Mouse (Mus musculus): ENCODE results near the gene Adgrf3. TPM values are rescaled to one million over a fixed set of nuclear protein-coding genes. Genes with fewer than 3 reads are reported as not detected.
"Not testable (repeated sequence)": the region's sequence is repeated elsewhere in the genome, so short reads cannot be mapped to it uniquely, and the experiment has no call there.

Adgrf3 gene
- total RNA-seq (2021): not detected

DNA sequence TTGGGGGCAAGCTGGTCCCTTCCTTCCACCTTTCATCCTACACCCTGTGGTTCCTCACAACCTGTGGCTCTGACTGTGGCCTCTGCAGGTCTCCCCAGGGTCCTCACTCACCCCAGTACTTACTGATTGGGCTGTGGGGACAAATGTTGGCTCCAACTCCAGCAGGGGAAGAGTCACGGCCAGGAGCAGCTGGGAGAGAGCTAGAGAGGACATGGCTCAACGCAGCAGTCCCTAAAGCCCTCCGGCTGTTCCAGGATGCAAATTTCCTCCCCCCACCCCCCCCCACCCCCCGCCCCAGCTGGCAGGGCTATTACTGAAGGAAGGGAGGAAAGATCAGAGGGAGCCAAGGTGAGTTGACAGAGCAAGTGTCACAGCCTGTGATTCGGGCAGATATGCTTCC lies at the start of gene Adgrf3:
TSS of gene Adgrf3 (minus strand) at position 230 of the 400 bp plus-strand sequence.
- intact Hi-C loops (cut with DNase I): loop anchor here (5.0 kb wide), 1 partner anchor 802 kb away; no protein-coding TSS in a partner anchor
- DNase-seq (ENCODE audit: extremely low spot score in 1 of 2, low spot score in 2 of 2): no peak

DNA sequence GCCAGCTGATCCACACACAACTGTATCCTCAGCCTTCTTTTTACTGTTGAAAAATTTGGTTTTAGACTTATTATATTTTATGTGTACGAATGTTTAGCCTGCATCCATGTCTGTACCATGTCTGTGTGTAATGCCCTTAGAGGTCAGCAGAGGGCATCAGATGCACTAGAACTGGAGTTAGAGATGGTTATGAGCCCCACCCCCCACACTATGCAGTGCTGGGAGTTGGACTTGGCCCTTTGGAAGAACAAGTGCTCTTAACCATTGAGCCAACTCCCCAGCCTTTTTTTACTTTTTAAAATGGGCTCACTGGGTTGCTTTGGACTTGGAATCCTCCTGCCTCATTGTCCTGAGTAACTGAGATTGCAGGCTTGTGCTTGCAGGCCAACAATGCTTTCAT lies 42.1 kb upstream of the Adgrf3 start:
- intact Hi-C loops (cut with DNase I): no loop called here
- DNase-seq (ENCODE audit: extremely low spot score in 1 of 2, low spot score in 2 of 2): no peak

DNA sequence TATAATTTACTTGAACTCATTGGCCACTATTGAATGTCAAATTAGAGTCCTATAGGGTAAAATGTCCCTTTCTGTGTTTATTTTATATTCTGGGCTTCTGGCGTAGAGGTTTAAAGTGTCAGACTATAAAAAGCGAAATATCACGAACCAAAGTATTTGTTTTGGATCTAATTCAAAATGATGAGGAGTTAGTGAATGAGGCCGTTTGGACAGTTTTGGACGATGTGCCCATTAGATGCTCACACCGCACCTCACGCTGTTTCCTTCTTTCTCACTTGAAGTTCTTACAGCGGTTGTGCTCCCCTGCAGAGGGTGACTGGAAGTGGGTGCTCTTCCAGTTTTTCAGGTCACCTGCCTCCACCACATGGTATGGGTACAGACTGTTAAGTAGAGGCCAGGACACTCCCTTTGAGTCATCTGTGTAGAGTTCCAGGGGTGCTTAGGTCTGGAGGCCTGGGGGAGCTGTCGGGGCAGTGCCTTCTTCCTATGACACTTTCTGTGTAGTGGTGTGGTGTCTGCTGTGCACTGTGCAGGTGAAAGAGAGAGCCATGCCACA lies 40.4 kb upstream of the Adgrf3 start:
- intact Hi-C loops (cut with DNase I): no loop called here
- no peak for DNase-seq (ENCODE audit: extremely low spot score in 1 of 2, low spot score in 2 of 2)

DNA sequence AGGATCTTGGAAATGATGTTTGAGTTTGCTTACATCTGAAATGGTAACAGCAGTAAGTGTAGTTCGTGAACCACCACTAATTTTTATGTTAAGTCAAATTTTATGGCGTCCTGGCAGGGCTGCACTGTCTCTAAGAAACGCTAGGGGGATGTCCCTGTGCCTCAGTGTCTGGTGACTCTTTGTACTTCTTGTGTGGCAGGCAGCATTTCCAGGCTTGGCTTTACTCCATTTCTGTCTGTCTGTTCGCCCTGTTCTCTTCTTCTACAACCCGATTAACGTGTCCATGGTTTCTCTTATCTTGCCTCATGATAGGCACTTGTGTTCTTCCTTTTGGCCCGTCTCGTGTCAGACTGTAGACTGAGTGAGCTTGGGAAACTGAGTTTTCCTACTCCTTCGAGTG lies 38.2 kb upstream of the Adgrf3 start:
- DNase-seq (ENCODE audit: extremely low spot score in 1 of 2, low spot score in 2 of 2): no peak
- intact Hi-C loops (cut with DNase I): no loop called here

DNA sequence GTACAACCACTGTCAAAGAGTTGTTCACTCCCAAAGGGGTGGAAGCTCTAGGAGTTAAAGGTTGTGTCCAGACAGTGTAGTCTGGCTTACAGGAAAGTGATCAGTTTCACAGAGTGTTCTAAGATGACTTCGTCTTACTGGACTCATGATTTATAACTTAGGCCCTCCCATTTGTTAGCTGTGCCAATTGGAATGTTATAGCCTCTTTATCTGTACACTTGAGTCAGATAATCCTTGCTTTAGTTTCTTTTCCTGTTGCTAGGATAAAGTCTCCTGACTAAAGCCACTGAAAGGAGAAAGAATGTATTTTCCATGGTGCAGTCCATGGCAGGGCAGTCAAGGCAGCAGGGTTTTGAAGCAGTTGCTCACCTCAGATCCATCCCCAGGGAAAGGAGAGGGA lies 36.9 kb upstream of the Adgrf3 start:
- intact Hi-C loops (cut with DNase I): no loop called here
- no peak for DNase-seq (ENCODE audit: extremely low spot score in 1 of 2, low spot score in 2 of 2)

DNA sequence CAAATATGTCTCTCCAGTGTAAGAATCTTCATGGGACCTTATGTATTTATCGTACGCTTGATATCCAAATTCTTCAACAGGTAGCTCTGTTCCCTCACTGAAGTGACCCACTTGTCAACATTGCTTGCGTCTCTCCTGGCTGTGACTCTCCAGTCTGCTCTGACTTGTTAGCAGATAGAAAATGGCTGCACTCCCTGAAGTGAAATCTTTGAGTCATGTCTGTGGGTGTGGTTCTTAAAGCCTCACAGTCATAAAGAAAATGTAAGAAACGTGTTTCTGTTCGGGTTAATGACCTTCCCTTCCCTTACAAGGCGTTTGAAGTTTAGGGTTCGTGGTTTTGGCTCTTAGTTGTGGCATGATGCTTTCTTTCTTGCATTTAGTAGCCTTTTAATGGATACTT lies 35.0 kb upstream of the Adgrf3 start:
- intact Hi-C loops (cut with DNase I): no loop called here
- no peak for DNase-seq (ENCODE audit: extremely low spot score in 1 of 2, low spot score in 2 of 2)

DNA sequence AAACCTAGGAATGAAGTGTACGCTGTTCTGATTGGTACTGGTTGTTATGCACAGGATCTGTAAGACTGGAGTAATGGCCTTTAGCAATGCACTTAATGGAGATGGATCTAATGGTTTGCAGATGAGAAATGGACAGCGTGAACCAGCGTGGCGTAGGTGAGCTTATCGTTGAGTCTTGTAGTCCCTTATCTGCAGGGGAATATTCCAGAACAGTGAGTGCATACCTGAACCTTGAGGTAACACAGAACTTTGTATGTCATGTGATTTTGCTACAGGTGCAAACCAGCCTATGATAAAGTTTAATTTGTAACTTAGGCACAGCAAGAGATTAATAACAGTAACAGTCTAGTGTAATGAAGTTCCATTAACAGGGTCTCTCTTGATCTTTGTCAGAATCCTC lies 33.0 kb upstream of the Adgrf3 start:
- intact Hi-C loops (cut with DNase I): no loop called here
- no peak for DNase-seq (ENCODE audit: extremely low spot score in 1 of 2, low spot score in 2 of 2)

DNA sequence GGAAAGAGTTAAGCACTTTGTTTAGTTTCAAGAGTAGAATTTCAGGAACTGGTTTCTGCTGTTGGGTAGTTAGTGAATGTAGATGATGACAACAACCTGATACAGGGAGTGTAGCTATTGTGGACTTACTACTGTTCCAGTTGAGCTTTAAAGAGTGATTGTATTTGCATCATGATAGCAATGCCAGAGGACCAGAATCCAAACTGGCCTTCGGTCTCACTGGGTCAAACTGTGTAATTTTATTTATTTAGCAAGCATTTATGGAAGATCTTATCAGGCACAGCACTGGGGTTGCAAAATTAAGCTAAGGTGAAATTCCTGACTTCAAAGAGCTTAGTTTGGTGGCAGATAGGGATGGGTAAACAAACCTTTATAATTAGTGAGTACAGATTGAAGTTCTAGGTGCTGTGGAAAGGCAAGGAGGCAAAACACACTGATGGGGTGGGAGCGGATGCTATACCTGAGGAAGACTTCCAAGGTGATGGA lies 30.2 kb upstream of the Adgrf3 start:
- intact Hi-C loops (cut with DNase I): no loop called here
- no peak for DNase-seq (ENCODE audit: extremely low spot score in 1 of 2, low spot score in 2 of 2)

DNA sequence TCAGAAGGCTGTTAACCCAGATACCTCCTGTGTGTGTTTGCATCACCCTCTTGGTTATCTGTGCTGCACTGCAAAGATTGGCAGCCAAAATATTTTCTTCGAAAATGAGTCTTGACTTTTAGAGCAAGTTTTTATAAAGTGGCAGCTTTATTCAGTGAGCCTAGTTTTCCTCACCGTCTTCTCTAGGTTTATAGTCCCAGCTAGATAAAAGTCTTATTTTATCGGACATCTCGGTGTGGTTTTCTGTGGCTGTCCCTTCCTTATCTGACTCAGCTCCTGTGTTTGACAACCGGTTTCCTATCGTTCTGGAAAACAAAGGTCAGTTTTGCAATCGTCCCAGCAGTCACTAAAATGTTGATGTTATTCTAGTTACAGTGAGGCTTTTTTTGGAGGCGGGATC lies 28.5 kb upstream of the Adgrf3 start:
- intact Hi-C loops (cut with DNase I): no loop called here
- DNase-seq (ENCODE audit: extremely low spot score in 1 of 2, low spot score in 2 of 2): no peak

DNA sequence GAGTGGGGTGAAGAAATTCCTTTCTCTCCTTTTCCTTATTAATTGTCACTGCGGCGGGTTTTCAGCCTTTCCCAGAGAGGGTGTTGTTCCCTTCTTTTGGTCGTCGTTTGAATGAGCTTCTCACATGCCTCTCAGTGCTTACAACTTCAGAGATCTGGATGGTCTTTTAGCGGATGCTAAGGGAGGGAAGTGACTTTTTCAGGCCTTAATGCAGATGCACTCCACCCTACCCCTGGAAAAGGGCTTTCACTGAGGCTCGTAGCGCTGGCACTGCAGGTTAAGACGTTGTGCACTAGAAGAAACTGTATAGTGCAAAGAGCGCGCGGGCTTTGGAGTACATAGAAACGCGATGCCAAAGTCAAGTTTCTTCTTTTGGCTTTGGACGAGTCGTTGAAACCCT lies 27.5 kb upstream of the Adgrf3 start:
- intact Hi-C loops (cut with DNase I): no loop called here

DNA sequence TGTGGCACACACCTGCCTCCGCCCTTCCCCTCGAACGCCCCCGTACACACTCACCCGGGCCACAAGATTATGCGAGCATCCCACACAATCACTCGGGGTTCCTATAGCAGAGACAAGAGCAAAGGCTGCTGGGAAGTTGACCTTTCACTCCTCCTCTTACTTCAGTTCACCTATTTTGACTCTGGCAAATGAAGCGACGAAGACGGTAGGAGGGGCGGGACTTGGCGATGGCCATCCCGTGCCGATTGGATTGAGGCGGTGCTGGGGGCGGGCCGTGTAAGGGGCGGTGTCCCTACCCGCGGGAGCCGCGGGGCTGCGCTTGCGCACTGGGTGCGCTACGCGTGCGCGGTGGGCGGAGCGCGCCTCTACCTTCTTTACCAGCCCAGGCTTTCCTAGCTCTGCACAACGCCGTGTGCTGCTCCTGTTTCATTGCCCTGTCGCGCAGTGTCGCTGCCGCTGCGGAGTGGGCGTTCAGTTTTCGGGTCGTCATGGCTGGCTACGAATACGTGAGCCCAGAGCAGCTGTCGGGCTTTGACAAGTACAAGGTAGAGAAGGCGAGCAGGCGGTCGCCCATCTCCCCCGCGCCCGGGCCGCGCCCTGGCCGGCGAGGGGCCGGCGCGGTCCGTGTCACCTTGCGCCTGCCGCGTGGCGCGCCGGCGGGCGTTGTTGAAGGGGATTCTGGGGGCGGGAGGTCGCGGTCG lies 26.9 kb upstream of the Adgrf3 start, which contains the start of gene Selenoi:
TSS of gene Selenoi (plus strand) at position 311 of the 701 bp plus-strand sequence.
- peak; percentile 98 to 99 for DNase-seq (ENCODE audit: extremely low spot score in 1 of 2, low spot score in 2 of 2)
- intact Hi-C loops (cut with DNase I): no loop called here

More for the DNA sequence above, 27.5 kb upstream of the Adgrf3 start:
- DNase-seq (ENCODE audit: extremely low spot score in 1 of 2, low spot score in 2 of 2): no peak

DNA sequence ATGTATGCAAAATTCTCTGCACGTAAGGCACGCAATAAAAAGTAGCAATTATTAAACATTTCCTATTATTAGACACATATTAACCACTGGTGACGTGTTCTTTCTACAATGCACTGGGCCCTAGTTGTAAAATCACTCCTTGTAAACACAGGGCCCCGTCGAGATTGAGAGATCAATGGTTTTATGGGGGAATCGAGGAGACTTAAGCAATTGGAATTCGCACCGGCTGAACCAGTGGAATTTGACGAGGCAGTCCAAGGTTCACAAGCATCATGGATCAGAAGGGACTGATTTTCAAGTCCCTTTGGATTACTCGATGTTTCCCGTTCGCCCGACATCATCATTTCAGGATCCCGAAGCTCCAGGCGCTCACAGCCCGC lies 26.4 kb upstream of the Adgrf3 start:
- intact Hi-C loops (cut with DNase I): no loop called here
- peak in 1 of 2 experiments; percentile 4 for DNase-seq (ENCODE audit: extremely low spot score in 1 of 2, low spot score in 2 of 2)

DNA sequence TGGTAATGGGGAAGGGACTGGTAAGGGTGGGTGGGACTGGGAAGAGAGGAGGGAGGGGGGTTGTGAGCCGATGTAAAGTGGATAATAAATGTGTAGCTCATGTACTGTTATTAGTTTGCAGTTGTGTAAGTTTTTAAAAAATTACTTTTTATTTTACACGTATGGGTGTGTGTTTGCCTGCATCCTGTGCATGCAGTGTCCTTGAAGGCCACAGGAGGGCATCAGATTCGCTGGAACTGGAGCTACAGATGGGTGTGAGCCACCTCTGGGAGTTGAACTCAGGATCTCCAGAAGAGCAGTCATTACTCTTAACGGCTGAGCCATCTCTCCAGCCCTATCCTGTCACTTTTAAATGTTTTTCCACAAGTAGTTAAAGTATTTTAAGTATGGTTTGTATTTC lies 25.4 kb upstream of the Adgrf3 start:
- peak in 1 of 2 experiments; percentile 15 for DNase-seq (ENCODE audit: extremely low spot score in 1 of 2, low spot score in 2 of 2)
- intact Hi-C loops (cut with DNase I): no loop called here

DNA sequence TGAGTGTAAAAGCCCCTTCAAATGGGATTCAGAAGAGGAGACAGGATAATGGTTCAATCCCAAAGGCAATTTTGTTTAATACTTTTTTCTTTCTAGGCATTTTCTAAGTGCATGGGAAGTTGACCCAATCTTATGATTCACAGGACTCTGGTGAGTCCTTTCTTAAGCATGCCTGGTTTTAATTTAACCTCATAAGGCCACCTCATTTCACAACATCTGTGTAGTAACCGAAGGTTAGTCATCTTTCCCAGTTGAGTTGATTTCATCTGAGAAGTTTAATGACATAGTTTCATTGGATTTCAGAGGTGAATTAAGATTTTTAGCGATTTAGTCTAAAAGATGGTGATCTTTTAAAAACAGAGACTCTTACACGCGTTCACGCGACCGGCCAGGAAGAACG lies 17.2 kb upstream of the Adgrf3 start:
- intact Hi-C loops (cut with DNase I): no loop called here
- no peak for DNase-seq (ENCODE audit: extremely low spot score in 1 of 2, low spot score in 2 of 2)

DNA sequence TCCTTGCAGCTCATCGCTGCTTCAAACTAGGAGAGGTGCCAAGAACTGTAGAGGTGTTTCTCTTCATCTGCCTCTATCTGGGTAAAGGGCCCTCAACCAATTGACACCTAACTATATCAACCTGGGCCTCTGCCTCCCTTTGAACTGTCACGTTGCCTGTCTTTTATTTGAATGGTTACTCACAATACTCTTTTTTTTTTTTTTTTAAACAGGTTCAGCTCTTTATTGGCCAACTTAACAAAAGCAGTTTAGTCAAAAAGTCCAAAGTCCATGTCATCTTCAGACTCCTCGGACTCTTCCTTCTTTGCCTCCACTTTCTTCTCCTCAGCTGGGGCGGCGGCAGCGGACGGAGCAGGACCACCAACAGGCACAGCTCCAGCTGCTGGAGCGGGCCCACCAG lies 15.1 kb upstream of the Adgrf3 start:
- intact Hi-C loops (cut with DNase I): no loop called here
- DNase-seq (ENCODE audit: extremely low spot score in 1 of 2, low spot score in 2 of 2): no peak

DNA sequence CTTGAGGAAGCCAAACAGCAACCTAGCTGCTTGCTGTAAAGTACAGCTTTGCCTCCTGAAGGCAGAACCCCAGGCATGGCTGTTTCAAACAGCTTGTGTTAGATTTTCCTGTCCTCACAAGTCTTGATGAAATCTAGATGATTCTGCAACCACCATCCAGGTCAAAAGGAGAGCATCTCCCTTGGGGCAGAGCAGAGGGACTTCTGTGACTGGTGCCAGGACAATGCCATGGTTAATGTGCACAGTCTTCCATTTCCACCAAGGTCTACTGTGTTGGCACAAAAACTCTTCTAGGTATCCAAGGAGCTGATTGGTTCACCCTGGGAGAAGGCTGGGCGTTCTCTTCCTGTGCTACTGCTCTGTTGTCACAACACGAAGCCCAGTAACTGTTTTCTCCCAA lies 14.2 kb upstream of the Adgrf3 start:
- no peak for DNase-seq (ENCODE audit: extremely low spot score in 1 of 2, low spot score in 2 of 2)
- intact Hi-C loops (cut with DNase I): loop anchor here (5.0 to 10.0 kb wide), 3 partner anchors 263 to 705 kb away; partner anchors contain the start of gene Khk

DNA sequence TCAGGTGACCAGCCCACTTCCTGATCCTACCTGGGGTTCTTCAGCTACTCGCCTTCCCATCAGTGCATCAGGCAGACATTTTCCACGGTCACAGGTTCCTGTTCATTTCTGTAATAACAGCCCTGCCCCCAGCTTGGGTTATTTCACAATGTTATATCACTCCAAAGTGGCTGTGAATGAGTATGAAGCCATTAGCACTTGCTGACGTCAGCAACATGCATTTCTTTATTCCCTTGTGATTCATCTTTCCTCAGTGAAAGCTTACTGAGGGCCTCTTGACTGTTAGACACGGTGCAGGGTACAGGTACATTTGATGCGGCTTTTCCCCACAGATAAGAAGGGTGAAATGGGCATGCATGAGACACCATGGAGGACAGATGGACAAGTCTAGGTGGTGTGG lies 10.4 kb upstream of the Adgrf3 start:
- DNase-seq (ENCODE audit: extremely low spot score in 1 of 2, low spot score in 2 of 2): no peak
- intact Hi-C loops (cut with DNase I): loop anchor here (5.0 to 10.0 kb wide), 3 partner anchors 266 to 709 kb away; partner anchors contain the start of gene Khk

DNA sequence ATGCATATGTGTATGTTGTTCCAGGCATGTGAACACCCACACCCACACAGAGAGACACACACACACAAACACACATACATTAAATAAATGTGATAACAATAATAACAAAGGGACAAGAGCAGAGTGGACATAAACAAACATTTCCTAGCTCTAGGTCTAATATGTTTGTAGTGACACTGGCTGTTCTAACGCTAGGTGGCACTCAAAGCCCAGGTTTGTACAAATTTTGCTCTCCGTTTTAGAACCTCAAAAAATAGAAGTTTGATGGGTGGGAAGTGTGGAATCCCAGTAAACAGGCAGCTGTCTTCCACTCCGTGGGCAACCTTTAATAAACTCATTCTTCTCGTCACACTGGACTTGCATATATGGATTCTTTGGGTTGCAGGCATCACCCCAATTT lies 9.4 kb upstream of the Adgrf3 start:
- intact Hi-C loops (cut with DNase I): loop anchor here (5.0 to 10.0 kb wide), 3 partner anchors 267 to 710 kb away; partner anchors contain the start of gene Khk
- DNase-seq (ENCODE audit: extremely low spot score in 1 of 2, low spot score in 2 of 2): peak; percentile 49 to 60

DNA sequence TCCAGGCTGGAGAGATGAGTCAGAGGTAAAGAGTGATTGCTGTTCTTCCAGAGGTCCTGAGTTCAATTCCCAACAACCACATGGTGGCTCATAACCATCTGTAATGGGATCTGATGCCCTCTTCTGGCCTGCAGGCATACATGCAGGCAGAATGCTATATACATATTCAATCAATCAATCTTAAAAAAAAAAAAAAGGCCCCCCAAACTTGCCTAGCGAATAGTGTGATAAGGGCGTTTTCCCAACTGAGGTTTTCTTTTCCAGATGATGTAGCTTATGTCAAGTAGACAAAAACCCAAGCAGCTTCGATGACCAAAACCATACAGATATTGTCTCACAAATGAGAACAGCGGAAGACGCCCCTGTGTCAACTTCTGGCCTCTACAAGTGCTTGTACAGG lies 5.2 kb upstream of the Adgrf3 start:
- intact Hi-C loops (cut with DNase I): loop anchor here (10.0 kb wide), 1 partner anchor 714 kb away; the partner anchor contains the start of gene Khk
- not testable (repeated sequence) for DNase-seq (ENCODE audit: extremely low spot score in 1 of 2, low spot score in 2 of 2)

DNA sequence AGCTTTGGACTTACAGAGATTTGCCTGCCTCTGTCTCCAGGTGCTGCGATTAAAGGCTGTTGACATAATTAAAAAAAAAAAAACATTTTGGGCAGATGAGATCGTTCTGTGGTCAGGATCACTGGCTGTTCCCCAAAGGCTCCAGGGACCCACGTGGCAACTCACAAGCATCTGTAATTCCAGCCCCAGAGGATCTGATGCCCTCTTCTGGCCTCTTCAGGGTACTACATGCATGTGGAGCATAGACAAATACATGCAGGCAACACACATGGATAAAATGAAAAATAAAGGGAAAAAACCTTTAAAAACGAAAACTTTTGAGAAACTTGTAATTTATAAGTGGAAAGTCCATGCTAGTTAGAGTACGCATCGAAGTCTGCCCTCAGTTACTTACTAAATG lies 1.8 kb upstream of the Adgrf3 start:
- DNase-seq (ENCODE audit: extremely low spot score in 1 of 2, low spot score in 2 of 2): no peak
- intact Hi-C loops (cut with DNase I): loop anchor here (5.0 kb wide), 1 partner anchor 800 kb away; no protein-coding TSS in a partner anchor

All from left cerebral cortex, postnatal 10 days (tissue).